Mouse (Mus musculus): ENCODE data around the gene Nol10. TPM values are rescaled to one million over a fixed set of nuclear protein-coding genes. Genes with fewer than 3 reads are reported as not detected.
A peak's percentile ranks its signal among the peaks of the same experiment; 100 is the strongest.

Nol10 gene
- total RNA-seq, 2 experiments from 2014 or later: 6.0 to 10.6 TPM

GRCm38 (mm10) chr12:17360650-17361049, 12.4 kb downstream of the Nol10 start:
- ATAC-seq (ENCODE audit: poor library complexity, severe bottlenecking): no peak

- ATAC-seq (ENCODE audit: poor library complexity, severe bottlenecking): no peak
Observed at GRCm38 (mm10) chr12:17362316-17362715, 14.1 kb downstream of the Nol10 start.

- ATAC-seq (ENCODE audit: poor library complexity, severe bottlenecking): peak; percentile 51; the same call in 1 of the 2 replicates
Observed at GRCm38 (mm10) chr12:17366981-17367380, 18.7 kb downstream of the Nol10 start.

GRCm38 (mm10) chr12:17369111-17369510, 20.9 kb downstream of the Nol10 start:
- ATAC-seq (ENCODE audit: poor library complexity, severe bottlenecking): no peak

GRCm38 (mm10) chr12:17369551-17370325, 21.5 kb downstream of the Nol10 start:
- ATAC-seq (ENCODE audit: poor library complexity, severe bottlenecking): no peak

GRCm38 (mm10) chr12:17371589-17372235, 23.5 kb downstream of the Nol10 start:
- no peak for ATAC-seq (ENCODE audit: poor library complexity, severe bottlenecking)

GRCm38 (mm10) chr12:17372696-17373095, 24.4 kb downstream of the Nol10 start:
- peak; percentile 66 for ATAC-seq (ENCODE audit: poor library complexity, severe bottlenecking)

GRCm38 (mm10) chr12:17373470-17373975, 25.3 kb downstream of the Nol10 start:
- ATAC-seq (ENCODE audit: poor library complexity, severe bottlenecking): 0 out of 2 replicates have a peak, but pooled peaks have one; percentile 40

GRCm38 (mm10) chr12:17375243-17375642, 27.0 kb downstream of the Nol10 start:
- ATAC-seq (ENCODE audit: poor library complexity, severe bottlenecking): no peak

- ATAC-seq (ENCODE audit: poor library complexity, severe bottlenecking): no peak
Observed at GRCm38 (mm10) chr12:17376521-17376920, 28.3 kb downstream of the Nol10 start.

- no peak for ATAC-seq (ENCODE audit: poor library complexity, severe bottlenecking)
Observed at GRCm38 (mm10) chr12:17380991-17381390, 32.7 kb downstream of the Nol10 start.

- no peak for ATAC-seq (ENCODE audit: poor library complexity, severe bottlenecking)
Observed at GRCm38 (mm10) chr12:17382759-17383158, 34.5 kb downstream of the Nol10 start.

- ATAC-seq (ENCODE audit: poor library complexity, severe bottlenecking): no peak
Observed at GRCm38 (mm10) chr12:17386896-17387295, 38.6 kb downstream of the Nol10 start.

GRCm38 (mm10) chr12:17387332-17388135, 39.3 kb downstream of the Nol10 start:
- no peak for ATAC-seq (ENCODE audit: poor library complexity, severe bottlenecking)

GRCm38 (mm10) chr12:17388136-17388437, 39.8 kb downstream of the Nol10 start:
- ATAC-seq (ENCODE audit: poor library complexity, severe bottlenecking): no peak

- ATAC-seq (ENCODE audit: poor library complexity, severe bottlenecking): no peak
Observed at GRCm38 (mm10) chr12:17390036-17390435, 41.8 kb downstream of the Nol10 start.

- ATAC-seq (ENCODE audit: poor library complexity, severe bottlenecking): no peak
Observed at GRCm38 (mm10) chr12:17390510-17390909, 42.3 kb downstream of the Nol10 start.

GRCm38 (mm10) chr12:17393148-17393547, 44.9 kb downstream of the Nol10 start:
- ATAC-seq (ENCODE audit: poor library complexity, severe bottlenecking): no peak

GRCm38 (mm10) chr12:17397150-17397549, 48.9 kb downstream of the Nol10 start:
- no peak for ATAC-seq (ENCODE audit: poor library complexity, severe bottlenecking)

- no peak for ATAC-seq (ENCODE audit: poor library complexity, severe bottlenecking)
Observed at GRCm38 (mm10) chr12:17401419-17401818, 53.2 kb downstream of the Nol10 start.

- ATAC-seq (ENCODE audit: poor library complexity, severe bottlenecking): no peak
Observed at GRCm38 (mm10) chr12:17402116-17402515, 53.9 kb downstream of the Nol10 start.

Measured in megakaryocyte, adult 5-6 weeks (primary cell).